Mouse (Mus musculus) myocyte (in vitro differentiated cells): Measurements from ENCODE around the gene Mapk8ip1. TPM values are rescaled to one million over a fixed set of nuclear protein-coding genes. Genes with fewer than 3 reads are reported as not detected.

ENCODE experiments used
- H3K27me3 ChIP-seq: one replicate; pipeline ENCODE4 v1.6.1; 2011; ENCODE audit not compliant: control insufficient read depth, insufficient read depth, insufficient read length
- H3K36me3 ChIP-seq: one replicate; pipeline ENCODE4 v1.6.1; 2011; ENCODE audit not compliant: control insufficient read depth, insufficient read depth
- H3K4me2 ChIP-seq: one replicate; pipeline ENCODE4 v1.6.1; 2011; ENCODE audit warnings: low read depth, control low read depth
- H3K4me3 ChIP-seq: one replicate; pipeline ENCODE4 v1.5.1; 2011; ENCODE audit warnings: mild to moderate bottlenecking, control low read depth, moderate library complexity
- H3K79me2 ChIP-seq: one replicate; pipeline ENCODE4 v1.6.1; 2011; ENCODE audit not compliant: control insufficient read depth, insufficient read depth
- H3ac ChIP-seq: one replicate; pipeline ENCODE4 v1.6.1; 2011; ENCODE audit not compliant: control insufficient read depth, insufficient read length
- CEBPB ChIP-seq: IDR thresholded peaks from 2 replicates; pipeline ENCODE4 v1.6.1; 2011; ENCODE audit warnings: mild to moderate bottlenecking, moderate library complexity; ENCODE audit not compliant: poor library complexity, insufficient read depth, severe bottlenecking
- E2F4 ChIP-seq: IDR thresholded peaks from one replicate; pipeline ENCODE4 v1.6.1; 2011; ENCODE audit warnings: mild to moderate bottlenecking, control low read depth, moderate library complexity; ENCODE audit not compliant: insufficient read depth
- MAX ChIP-seq: IDR thresholded peaks from one replicate; pipeline ENCODE4 v1.6.1; 2011; ENCODE audit warnings: low read depth, mild to moderate bottlenecking, control low read depth
- MYOD1 ChIP-seq, 3 experiments: IDR thresholded peaks; one replicate each; pipeline ENCODE4 v1.6.1; 2011; ENCODE audit warnings: control low read depth in 2 of 3, low read depth in 2 of 3, mild to moderate bottlenecking in 2 of 3, moderate library complexity in 1 of 3; ENCODE audit not compliant: insufficient read length in 2 of 3, control insufficient read depth in 1 of 3
- MYOG ChIP-seq, 3 experiments: IDR thresholded peaks; one replicate each; pipeline ENCODE4 v1.6.1; 2011; ENCODE audit warnings: control low read depth in 2 of 3, low read depth in 2 of 3, mild to moderate bottlenecking in 2 of 3; ENCODE audit not compliant: insufficient read length in 2 of 3, control insufficient read depth in 1 of 3, insufficient read depth in 1 of 3
- POLR2A ChIP-seq: IDR thresholded peaks from one replicate; pipeline ENCODE4 v1.6.1; 2011; ENCODE audit warnings: low read depth, mild to moderate bottlenecking, control low read depth, moderate library complexity; ENCODE audit not compliant: insufficient read length
- POLR2AphosphoS2 ChIP-seq: IDR thresholded peaks from one replicate; pipeline ENCODE4 v1.6.1; 2011; ENCODE audit warnings: low read depth, control low read depth; ENCODE audit not compliant: insufficient read length
- REST ChIP-seq: IDR thresholded peaks from one replicate; pipeline ENCODE4 v1.6.1; 2011; ENCODE audit warnings: mild to moderate bottlenecking, control low read depth, moderate library complexity; ENCODE audit not compliant: insufficient read depth, insufficient read length
- SRF ChIP-seq: IDR thresholded peaks from one replicate; pipeline ENCODE4 v1.6.1; 2011; ENCODE audit warnings: low read depth; ENCODE audit not compliant: control insufficient read depth, insufficient read length
- TCF12 ChIP-seq: IDR thresholded peaks from one replicate; pipeline ENCODE4 v1.6.1; 2011; ENCODE audit warnings: mild to moderate bottlenecking, control low read depth; ENCODE audit not compliant: poor library complexity, insufficient read depth, severe bottlenecking
- TCF3 ChIP-seq: IDR thresholded peaks from one replicate; pipeline ENCODE4 v1.6.1; 2011; ENCODE audit warnings: low read depth, control low read depth; ENCODE audit not compliant: insufficient read length
- USF1 ChIP-seq: IDR thresholded peaks from one replicate; pipeline ENCODE4 v1.6.1; 2011; ENCODE audit warnings: low read depth, mild to moderate bottlenecking, control low read depth, moderate library complexity
- polyA plus RNA-seq: library from polyadenylated mRNA; unstranded; fragments of >200 nt; fragmentation: generic; extraction: Trizol; gene quantifications from one replicate; pipeline ENCODE4 v1.2.1, GENCODE M21; 2012; ENCODE audit warnings: missing spikeins

Mapk8ip1 gene
- polyA plus RNA-seq, 1 experiment: 34.7 TPM

GRCm38 (mm10) chr2:92443313-92443712, 42.2 kb upstream of the Mapk8ip1 start:
- no peak for TF ChIP-seq USF1
- no peak for TF ChIP-seq CEBPB
- no peak for TF ChIP-seq TCF3
- no peak for TF ChIP-seq POLR2A
- no peak for TF ChIP-seq MAX
- no peak for TF ChIP-seq REST
- no peak for TF ChIP-seq MYOG (IDR thresholded peaks at IDR 0.05; ENCODE audit: control insufficient read depth in 1 of 3, insufficient read depth in 1 of 3, insufficient read length in 2 of 3, low read depth in 2 of 3)
- no peak for TF ChIP-seq TCF12
- TF ChIP-seq POLR2AphosphoS2: no peak
- TF ChIP-seq SRF: no peak
- TF ChIP-seq MYOD1 (IDR thresholded peaks at IDR 0.05; ENCODE audit: control insufficient read depth in 1 of 3, insufficient read length in 2 of 3, low read depth in 2 of 3): no peak
- TF ChIP-seq E2F4: no peak
- H3K4me3 ChIP-seq: no peak overlapping the region
- H3K79me2 ChIP-seq: no peaks in the 10 kb centered on the region
- no peaks in the 10 kb centered on the region for H3K36me3 ChIP-seq
- peaks cover 16% of the 10 kb centered on the region for H3K27me3 ChIP-seq
- H3K4me2 ChIP-seq: no peak overlapping the region
- no peak overlapping the region for H3ac ChIP-seq

DNA sequence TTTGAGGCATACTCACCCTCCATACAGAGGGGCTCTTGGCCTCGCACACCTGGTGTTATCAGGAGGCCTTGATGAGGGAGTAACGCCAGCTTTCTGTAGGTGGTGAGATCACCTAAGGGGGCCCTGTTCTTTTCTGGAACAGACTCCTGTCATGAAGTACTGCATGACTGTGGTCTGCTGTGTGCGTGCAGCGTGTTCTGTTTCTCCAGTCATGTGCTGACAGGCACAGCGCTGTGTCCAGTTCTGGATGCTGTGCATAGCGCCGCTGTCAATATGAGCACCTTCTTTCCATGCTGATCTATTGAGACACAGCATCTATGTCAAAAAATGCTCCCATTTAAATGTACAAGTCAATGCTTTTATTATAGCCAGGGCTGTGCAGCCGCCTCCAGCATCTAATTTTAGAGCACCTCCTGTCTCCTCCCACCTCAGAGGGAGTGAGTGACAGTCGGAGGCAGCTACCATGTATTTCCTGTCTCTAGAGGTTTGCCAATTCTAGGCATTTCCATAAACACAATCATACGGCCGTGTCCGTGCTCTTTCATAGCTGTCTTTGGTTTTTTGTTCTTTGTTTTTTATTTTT, 41.4 kb upstream of the Mapk8ip1 start:
- peak overlapping the region; percentile 38 for H3K4me2 ChIP-seq
- TF ChIP-seq POLR2AphosphoS2: no peak
- TF ChIP-seq TCF3: no peak
- no peak for TF ChIP-seq SRF
- TF ChIP-seq MAX: no peak
- no peak for TF ChIP-seq CEBPB
- no peak for TF ChIP-seq REST
- TF ChIP-seq E2F4: no peak
- no peak for TF ChIP-seq MYOG (IDR thresholded peaks at IDR 0.05; ENCODE audit: control insufficient read depth in 1 of 3, insufficient read depth in 1 of 3, insufficient read length in 2 of 3, low read depth in 2 of 3)
- no peak for TF ChIP-seq USF1
- no peak for TF ChIP-seq TCF12
- TF ChIP-seq MYOD1 (IDR thresholded peaks at IDR 0.05; ENCODE audit: control insufficient read depth in 1 of 3, insufficient read length in 2 of 3, low read depth in 2 of 3): no peak
- TF ChIP-seq POLR2A: no peak
- H3K79me2 ChIP-seq: no peaks in the 10 kb centered on the region

GRCm38 (mm10) chr2:92440432-92440831, 39.4 kb upstream of the Mapk8ip1 start:
- Histone ChIP-seq H3K4me3 (no peak overlapping the region), H3K36me3 (no peaks in the 10 kb centered on the region), H3ac (no peak overlapping the region), H3K4me2 (no peak overlapping the region), H3K27me3 (peaks cover 16% of the 10 kb centered on the region), H3K79me2 (no peaks in the 10 kb centered on the region)
- TF ChIP-seq POLR2A: no peak
- TF ChIP-seq TCF3: no peak
- no peak for TF ChIP-seq MYOG (IDR thresholded peaks at IDR 0.05; ENCODE audit: control insufficient read depth in 1 of 3, insufficient read depth in 1 of 3, insufficient read length in 2 of 3, low read depth in 2 of 3)
- TF ChIP-seq USF1: no peak
- no peak for TF ChIP-seq REST
- TF ChIP-seq CEBPB: no peak
- no peak for TF ChIP-seq SRF
- no peak for TF ChIP-seq MYOD1 (IDR thresholded peaks at IDR 0.05; ENCODE audit: control insufficient read depth in 1 of 3, insufficient read length in 2 of 3, low read depth in 2 of 3)

More for the DNA sequence above, 41.4 kb upstream of the Mapk8ip1 start:
- Histone ChIP-seq H3K4me3 (no peak overlapping the region), H3K27me3 (peaks cover 16% of the 10 kb centered on the region), H3ac (no peak overlapping the region), H3K36me3 (no peaks in the 10 kb centered on the region)

GRCm38 (mm10) chr2:92438567-92438966, 37.5 kb upstream of the Mapk8ip1 start:
- TF ChIP-seq MYOG (IDR thresholded peaks at IDR 0.05; ENCODE audit: control insufficient read depth in 1 of 3, insufficient read depth in 1 of 3, insufficient read length in 2 of 3, low read depth in 2 of 3) (no peak), MAX (no peak), CEBPB (no peak), POLR2AphosphoS2 (no peak), USF1 (no peak), TCF12 (no peak), E2F4 (no peak), MYOD1 (IDR thresholded peaks at IDR 0.05; ENCODE audit: control insufficient read depth in 1 of 3, insufficient read length in 2 of 3, low read depth in 2 of 3) (no peak), REST (no peak)
- no peaks in the 10 kb centered on the region for H3K79me2 ChIP-seq

DNA sequence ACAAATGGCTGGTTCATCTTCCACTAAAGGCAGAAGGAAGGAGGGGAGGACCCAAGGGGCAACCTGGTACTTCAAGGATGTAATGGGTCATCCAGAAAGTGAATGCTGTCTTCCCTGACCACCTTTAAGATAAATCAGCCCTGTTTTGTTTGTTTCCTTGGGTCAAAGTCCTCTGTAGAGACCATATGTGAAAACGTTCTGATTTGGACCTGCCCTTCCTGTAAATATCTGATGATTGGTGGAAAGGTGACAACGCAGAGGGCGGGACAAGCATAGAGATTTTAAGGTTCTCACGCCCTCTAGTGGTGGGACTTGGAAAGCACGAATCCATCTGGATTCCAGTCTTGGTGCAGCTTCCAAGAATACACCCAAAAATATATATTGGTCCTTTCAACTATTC, 36.8 kb upstream of the Mapk8ip1 start:
- H3K36me3 ChIP-seq: no peaks in the 10 kb centered on the region
- peak overlapping the region; percentile 47 for H3K4me2 ChIP-seq
- no peak overlapping the region for H3ac ChIP-seq
- peaks cover 16% of the 10 kb centered on the region for H3K27me3 ChIP-seq
- H3K79me2 ChIP-seq: no peaks in the 10 kb centered on the region
- no peak overlapping the region for H3K4me3 ChIP-seq
- no peak for TF ChIP-seq POLR2AphosphoS2
- TF ChIP-seq E2F4: no peak
- no peak for TF ChIP-seq POLR2A
- TF ChIP-seq MAX: no peak
- no peak for TF ChIP-seq SRF
- no peak for TF ChIP-seq TCF3
- TF ChIP-seq MYOD1 (IDR thresholded peaks at IDR 0.05; ENCODE audit: control insufficient read depth in 1 of 3, insufficient read length in 2 of 3, low read depth in 2 of 3): no peak
- TF ChIP-seq MYOG (IDR thresholded peaks at IDR 0.05; ENCODE audit: control insufficient read depth in 1 of 3, insufficient read depth in 1 of 3, insufficient read length in 2 of 3, low read depth in 2 of 3): no peak
- TF ChIP-seq REST: no peak
- no peak for TF ChIP-seq CEBPB
- TF ChIP-seq TCF12: no peak
- no peak for TF ChIP-seq USF1

More at GRCm38 (mm10) chr2:92438567-92438966, 37.5 kb upstream of the Mapk8ip1 start:
- no peaks in the 10 kb centered on the region for H3K36me3 ChIP-seq
- H3K4me3 ChIP-seq: no peak overlapping the region
- H3K27me3 ChIP-seq: peaks cover 16% of the 10 kb centered on the region
- H3ac ChIP-seq: no peak overlapping the region
- no peak overlapping the region for H3K4me2 ChIP-seq
